Mouse (Mus musculus) olfactory bulb, adult 2 months (tissue): ENCODE measurements at regions not wholly inside any gene's neighbourhood (a gene's known extent, or its start where the extent isn't known, plus 50 kb on each side); places are given as distances from the start of the nearest gene placed in this dataset.

Experiments
- CTCF ChIP-seq: fragments of 200-500 bp; IDR thresholded peaks from 2 replicates; pipeline ENCODE4 v1.5.1; 2012; ENCODE audit warnings: low read depth, mild to moderate bottlenecking, low read length, moderate library complexity; ENCODE audit not compliant: insufficient read depth
- POLR2A ChIP-seq: fragments of 200-500 bp; IDR thresholded peaks from 2 replicates; pipeline ENCODE4 v1.6.1; 2012; ENCODE audit warnings: mild to moderate bottlenecking, low read depth, low read length, moderate library complexity; ENCODE audit not compliant: insufficient read depth

- TF ChIP-seq CTCF (no peak), POLR2A (no peak)
Measured at GRCm38 (mm10) chr12:119024063-119024462, 57.8 kb upstream of the Abcb5 start.
